Mouse (Mus musculus): ENCODE data around the gene Rabac1.

- TF ChIP-seq CTCF (IDR thresholded peaks at IDR 0.05; ENCODE audit: low read depth), result no peak
- TF ChIP-seq EP300 (IDR thresholded peaks at IDR 0.05; ENCODE audit: low read depth), result no peak
These were observed 10.8 kb upstream of the Rabac1 start for GRCm38 (mm10) chr7:24983396-24983795.
